14 mouse cellular contexts compared by ENCODE assay signal in genomic region chr7:100960462-100960861, GRCm38 (mm10). TPM values are rescaled to one million over a fixed set of nuclear protein-coding genes. Genes with fewer than 3 reads are reported as not detected.
"Had no signal": no experiment of that assay in that cellular context is flagged by ENCODE, and none has a peak within 500 bp of the region (broad histone marks: within the 10 kb centered on the region; RNA-seq: fewer than 3 reads in every experiment).

No protein-coding gene starts in this region.

- H3K36me3 ChIP-seq: midbrain, embryonic 13.5 days; midbrain, embryonic 15.5 days; neural tube, embryonic 13.5 days; neural tube, embryonic 15.5 days; stomach, embryonic 15.5 days had no signal

- H3K27me3 ChIP-seq: midbrain, embryonic 13.5 days; midbrain, embryonic 15.5 days; neural tube, embryonic 13.5 days; neural tube, embryonic 15.5 days; stomach, embryonic 15.5 days had no signal

- H3K4me2 ChIP-seq: lung, embryonic 14.5 days; midbrain, embryonic 11.5 days; midbrain, embryonic 13.5 days; midbrain, embryonic 15.5 days; neural tube, embryonic 13.5 days; neural tube, embryonic 15.5 days; stomach, embryonic 15.5 days had no signal

- H3K4me1 ChIP-seq: midbrain, embryonic 13.5 days; neural tube, embryonic 13.5 days; neural tube, embryonic 15.5 days; stomach, embryonic 15.5 days had no signal

- H3K9ac ChIP-seq: lung, embryonic 14.5 days; midbrain, embryonic 13.5 days; midbrain, embryonic 15.5 days; neural tube, embryonic 13.5 days; neural tube, embryonic 15.5 days; stomach, embryonic 15.5 days had no signal

- ATAC-seq: midbrain, embryonic 13.5 days; midbrain, embryonic 15.5 days had no signal

- H3K9me3 ChIP-seq: midbrain, embryonic 13.5 days; midbrain, embryonic 15.5 days; neural tube, embryonic 13.5 days; neural tube, embryonic 15.5 days; stomach, embryonic 15.5 days had no signal

- H3K27ac ChIP-seq: midbrain, embryonic 13.5 days; midbrain, embryonic 15.5 days; neural tube, embryonic 13.5 days; neural tube, embryonic 15.5 days; stomach, embryonic 15.5 days; stomach, postnatal 0 days had no signal

- DNase-seq: lung, adult 18-20 months; lung, embryonic 14.5 days; lung, postnatal 10 days; right cerebral cortex, postnatal 14 days; thymus, adult 2 months; thymus, postnatal 25 days; thymus, postnatal 4 days had no signal

- H3K4me3 ChIP-seq: midbrain, embryonic 13.5 days; midbrain, embryonic 15.5 days; neural tube, embryonic 13.5 days; neural tube, embryonic 15.5 days; stomach, embryonic 15.5 days had no signal

RNA-seq across cellular contexts. Expression of gene P2ry2, which starts 52.2 kb away (rescaled TPM):
- polyA plus RNA-seq: midbrain, embryonic 11.5 days had no signal
